Mouse (Mus musculus): ENCODE measurements around the gene Trpv2. TPM values are rescaled to one million over a fixed set of nuclear protein-coding genes. Genes with fewer than 3 reads are reported as not detected.

The Trpv2 gene
- polyA plus RNA-seq, 1 experiment: 4.1 TPM

- Histone ChIP-seq H3K36me3 (ENCODE audit: control insufficient read depth, insufficient read depth, low read length) (no peaks in the 10 kb centered on the region), H3K27ac (ENCODE audit: insufficient read depth, low read depth, low read length) (no peak overlapping the region), H3K4me3 (ENCODE audit: insufficient read depth, low read depth, low read length) (no peak overlapping the region), H3K4me1 (ENCODE audit: control insufficient read depth, insufficient read depth, low read length) (peaks cover 5% of the 10 kb centered on the region; the same call in 1 of the 2 replicates), H3K27me3 (replicated peaks; ENCODE audit: control insufficient read depth, insufficient read depth, low read length) (no peaks in the 10 kb centered on the region)
- DNase-seq: no peak
- 41% methylated on average over 2 of the region's 2 CpGs for WGBS
- TF ChIP-seq CTCF (conservative IDR thresholded peaks at IDR 0.05; ENCODE audit: insufficient read depth, insufficient read length, low read depth, low read length): no peak
- no peak for TF ChIP-seq POLR2A (IDR thresholded peaks at IDR 0.05; ENCODE audit: low read depth, low read length)
These were observed 33.3 kb upstream of the Trpv2 start for GRCm38 (mm10) chr11:62540969-62541368.

DNA sequence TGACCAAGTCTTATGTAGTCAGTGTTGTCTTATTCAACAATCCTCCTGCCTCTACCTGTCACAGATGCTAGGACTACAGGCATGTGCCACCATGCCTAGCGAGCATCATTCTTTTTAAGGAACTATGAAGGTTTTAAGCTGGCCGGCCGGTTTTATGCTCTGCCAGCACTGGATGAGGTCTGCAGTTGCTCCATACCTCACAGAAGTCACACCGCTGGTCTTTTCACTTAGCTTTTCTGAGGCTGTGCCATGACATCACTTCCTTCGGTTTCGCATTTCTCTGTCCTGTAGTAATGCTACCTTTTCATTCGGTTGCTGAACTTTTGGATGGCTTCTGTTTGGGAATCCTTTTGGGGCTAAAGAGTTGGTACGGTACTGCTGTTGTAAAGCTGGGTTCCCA is 32.7 kb upstream of the Trpv2 start:
- Histone ChIP-seq H3K27me3 (replicated peaks; ENCODE audit: control insufficient read depth, insufficient read depth, low read length) (no peaks in the 10 kb centered on the region), H3K4me3 (ENCODE audit: insufficient read depth, low read depth, low read length) (no peak overlapping the region), H3K27ac (ENCODE audit: insufficient read depth, low read depth, low read length) (no peak overlapping the region), H3K36me3 (ENCODE audit: control insufficient read depth, insufficient read depth, low read length) (no peaks in the 10 kb centered on the region), H3K4me1 (ENCODE audit: control insufficient read depth, insufficient read depth, low read length) (peaks cover 5% of the 10 kb centered on the region; the same call in 1 of the 2 replicates)
- WGBS: 81% methylated on average over 8 of the region's 8 CpGs
- DNase-seq: no peak
- no peak for TF ChIP-seq CTCF (conservative IDR thresholded peaks at IDR 0.05; ENCODE audit: insufficient read depth, insufficient read length, low read depth, low read length)
- TF ChIP-seq POLR2A (IDR thresholded peaks at IDR 0.05; ENCODE audit: low read depth, low read length): no peak

DNA sequence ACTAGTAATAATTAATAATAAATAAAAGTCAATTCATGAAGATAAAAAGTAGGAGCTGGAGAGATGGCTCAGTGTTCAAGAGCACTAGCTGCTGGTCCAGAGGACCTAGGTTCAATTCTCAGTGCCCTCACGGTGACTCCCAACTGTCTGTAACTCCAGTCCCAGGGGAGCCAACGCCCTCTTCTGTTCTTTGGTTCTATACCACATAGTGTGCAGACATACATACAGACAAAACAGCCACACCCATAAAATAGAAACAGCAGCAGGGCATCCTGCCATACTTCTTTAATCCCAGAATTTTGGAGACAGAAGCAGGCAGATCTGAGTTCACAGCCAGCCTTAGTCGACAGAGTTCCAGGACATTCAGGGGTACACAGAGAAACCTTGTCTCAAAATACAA is 30.3 kb upstream of the Trpv2 start:
- H3K4me1 ChIP-seq (ENCODE audit: control insufficient read depth, insufficient read depth, low read length): peaks cover 3% of the 10 kb centered on the region; the same call in 1 of the 2 replicates
- WGBS: 92% methylated on average over 3 of the region's 3 CpGs
- no peak for DNase-seq
- TF ChIP-seq POLR2A (IDR thresholded peaks at IDR 0.05; ENCODE audit: low read depth, low read length) (no peak), CTCF (conservative IDR thresholded peaks at IDR 0.05; ENCODE audit: insufficient read depth, insufficient read length, low read depth, low read length) (no peak)
- no peaks in the 10 kb centered on the region for H3K36me3 ChIP-seq (ENCODE audit: control insufficient read depth, insufficient read depth, low read length)
- no peak overlapping the region for H3K4me3 ChIP-seq (ENCODE audit: insufficient read depth, low read depth, low read length)
- no peak overlapping the region for H3K27ac ChIP-seq (ENCODE audit: insufficient read depth, low read depth, low read length)
- no peaks in the 10 kb centered on the region for H3K27me3 ChIP-seq (replicated peaks; ENCODE audit: control insufficient read depth, insufficient read depth, low read length)

DNA sequence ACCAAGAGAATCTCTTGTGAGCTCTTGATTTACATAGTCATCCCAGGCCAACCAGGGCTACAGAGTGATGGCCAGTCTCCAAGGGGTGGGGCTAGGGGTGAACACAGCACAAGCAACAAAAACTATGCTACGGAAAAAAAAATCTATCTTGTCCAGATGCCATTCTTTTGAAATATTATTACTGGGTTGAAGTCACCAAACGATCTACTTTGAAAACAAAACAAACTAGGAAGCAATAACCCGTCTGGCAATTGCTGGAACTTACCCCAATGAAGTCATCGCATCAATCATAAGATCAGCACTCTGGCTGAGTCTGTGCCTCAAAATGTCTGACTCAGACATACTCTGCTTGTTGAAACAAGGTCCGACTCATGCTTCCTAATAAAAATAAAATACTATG is 24.5 kb upstream of the Trpv2 start:
- Histone ChIP-seq H3K4me1 (ENCODE audit: control insufficient read depth, insufficient read depth, low read length) (peaks cover 10% of the 10 kb centered on the region; the same call in 1 of the 2 replicates), H3K36me3 (ENCODE audit: control insufficient read depth, insufficient read depth, low read length) (peaks cover 12% of the 10 kb centered on the region), H3K4me3 (ENCODE audit: insufficient read depth, low read depth, low read length) (peak overlapping the region; percentile 22; the same call in 1 of the 2 replicates), H3K27ac (ENCODE audit: insufficient read depth, low read depth, low read length) (peak overlapping the region; percentile 98), H3K27me3 (replicated peaks; ENCODE audit: control insufficient read depth, insufficient read depth, low read length) (no peaks in the 10 kb centered on the region)
- 1% methylated on average over 5 of the region's 5 CpGs for WGBS
- DNase-seq: peak; percentile 90
- TF ChIP-seq CTCF (conservative IDR thresholded peaks at IDR 0.05; ENCODE audit: insufficient read depth, insufficient read length, low read depth, low read length) (no peak), POLR2A (IDR thresholded peaks at IDR 0.05; ENCODE audit: low read depth, low read length) (no peak)

- WGBS: 0% methylated on average over 11 of the region's 11 CpGs
- DNase-seq: peak; percentile 74
These were observed 24.0 kb upstream of the Trpv2 start for GRCm38 (mm10) chr11:62550227-62550685.

DNA sequence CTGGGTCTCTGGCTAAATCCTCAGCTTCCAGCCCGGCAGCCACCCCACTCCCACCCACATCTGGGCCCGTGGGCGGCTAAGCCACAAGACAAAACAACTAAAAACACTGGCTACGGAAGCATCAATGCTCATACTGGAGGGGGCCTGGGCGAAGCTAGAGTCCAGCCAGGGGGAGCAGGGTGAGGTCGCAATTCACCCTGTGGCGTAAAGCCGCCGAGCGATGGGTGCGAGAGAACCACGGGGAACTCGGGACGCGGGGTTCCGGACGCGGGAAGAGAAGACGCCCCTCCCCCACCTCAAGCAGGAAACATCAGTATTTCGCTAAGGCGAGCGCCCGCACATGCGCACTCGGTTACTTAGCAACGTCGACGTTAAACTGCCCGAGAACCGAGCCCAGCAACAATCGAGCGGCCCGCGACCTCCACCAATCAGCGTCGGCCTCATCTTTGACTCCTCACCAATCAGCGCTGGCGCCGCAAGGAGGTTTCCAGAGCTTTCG is 23.5 kb upstream of the Trpv2 start, which contains the start of gene Ubb:
Gene Ubb (plus strand): TSS at position 445 of the 499 bp plus-strand sequence.
- TF ChIP-seq POLR2A (IDR thresholded peaks at IDR 0.05; ENCODE audit: low read depth, low read length) (peak; percentile 81), CTCF (conservative IDR thresholded peaks at IDR 0.05; ENCODE audit: insufficient read depth, insufficient read length, low read depth, low read length) (no peak)
- peak within 1 kb of the TSS; percentile 98 for H3K27ac ChIP-seq (ENCODE audit: insufficient read depth, low read depth, low read length)
- peaks cover 12% of the 10 kb centered on the region for H3K36me3 ChIP-seq (ENCODE audit: control insufficient read depth, insufficient read depth, low read length)
- under 1% methylated on average over 40 of the region's 40 CpGs for WGBS
- peaks cover 18% of the 10 kb centered on the region; the same call in 1 of the 2 replicates for H3K4me1 ChIP-seq (ENCODE audit: control insufficient read depth, insufficient read depth, low read length)
- peak within 1 kb of the TSS; percentile 90 for H3K4me3 ChIP-seq (ENCODE audit: insufficient read depth, low read depth, low read length)
- peak; percentile 100 for DNase-seq
- H3K27me3 ChIP-seq (replicated peaks; ENCODE audit: control insufficient read depth, insufficient read depth, low read length): no peaks in the 10 kb centered on the region

More at GRCm38 (mm10) chr11:62550227-62550685, 24.0 kb upstream of the Trpv2 start:
- Histone ChIP-seq H3K4me1 (ENCODE audit: control insufficient read depth, insufficient read depth, low read length) (peaks cover 15% of the 10 kb centered on the region; the same call in 1 of the 2 replicates), H3K27me3 (replicated peaks; ENCODE audit: control insufficient read depth, insufficient read depth, low read length) (no peaks in the 10 kb centered on the region), H3K27ac (ENCODE audit: insufficient read depth, low read depth, low read length) (peak overlapping the region; percentile 98), H3K4me3 (ENCODE audit: insufficient read depth, low read depth, low read length) (peak overlapping the region; percentile 90), H3K36me3 (ENCODE audit: control insufficient read depth, insufficient read depth, low read length) (peaks cover 12% of the 10 kb centered on the region)
- TF ChIP-seq CTCF (conservative IDR thresholded peaks at IDR 0.05; ENCODE audit: insufficient read depth, insufficient read length, low read depth, low read length) (no peak), POLR2A (IDR thresholded peaks at IDR 0.05; ENCODE audit: low read depth, low read length) (no peak)

DNA sequence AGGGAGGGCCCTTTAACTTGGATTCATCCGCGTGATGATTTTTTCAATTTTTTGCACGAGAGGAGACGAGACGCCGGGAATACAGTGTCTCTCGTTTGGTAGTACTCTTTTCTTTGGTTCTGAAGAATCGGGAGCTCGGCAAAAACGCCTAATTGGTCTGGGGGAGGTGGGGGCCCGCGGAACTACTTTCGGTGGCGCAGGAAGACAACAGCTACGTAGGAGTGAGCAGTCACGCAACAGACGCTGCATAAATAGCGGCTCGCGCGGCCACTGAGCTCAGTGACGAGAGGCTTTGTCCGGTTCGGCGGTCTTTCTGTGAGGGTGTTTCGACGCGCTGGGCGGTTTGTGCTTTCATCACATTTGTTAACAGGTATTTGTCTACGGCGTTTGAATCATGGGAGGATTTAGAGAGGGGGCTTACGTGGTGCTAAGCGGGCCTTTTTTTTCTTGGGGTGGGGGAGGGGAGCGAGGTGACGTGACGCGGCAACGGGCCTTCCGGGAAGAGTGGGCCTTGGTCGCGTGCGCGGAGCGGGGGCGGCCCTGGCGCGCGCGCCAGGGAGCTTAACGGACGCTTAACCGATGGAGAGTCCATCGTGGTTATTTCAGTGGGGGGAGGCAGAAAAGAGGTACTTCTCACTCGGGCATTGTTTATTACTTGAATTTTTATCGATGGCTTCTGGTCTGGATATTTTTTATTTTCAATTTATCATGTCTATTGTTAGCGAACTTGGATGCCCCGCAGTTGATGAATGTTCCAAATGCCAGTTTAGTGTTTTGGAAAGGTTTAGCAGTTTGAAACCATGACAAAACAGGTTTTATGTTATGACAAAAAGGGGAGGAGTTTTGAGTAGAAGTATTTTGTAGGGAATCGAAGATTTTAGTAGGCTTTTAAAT is 22.8 kb upstream of the Trpv2 start:
- H3K4me1 ChIP-seq (ENCODE audit: control insufficient read depth, insufficient read depth, low read length): peaks cover 19% of the 10 kb centered on the region; the same call in 1 of the 2 replicates
- H3K27ac ChIP-seq (ENCODE audit: insufficient read depth, low read depth, low read length): peak overlapping the region; percentile 94
- H3K4me3 ChIP-seq (ENCODE audit: insufficient read depth, low read depth, low read length): peak overlapping the region; percentile 63
- no peaks in the 10 kb centered on the region for H3K27me3 ChIP-seq (replicated peaks; ENCODE audit: control insufficient read depth, insufficient read depth, low read length)
- H3K36me3 ChIP-seq (ENCODE audit: control insufficient read depth, insufficient read depth, low read length): peaks cover 12% of the 10 kb centered on the region
- no peak for TF ChIP-seq CTCF (conservative IDR thresholded peaks at IDR 0.05; ENCODE audit: insufficient read depth, insufficient read length, low read depth, low read length)
- TF ChIP-seq POLR2A (IDR thresholded peaks at IDR 0.05; ENCODE audit: low read depth, low read length): peak; percentile 99
- DNase-seq: peak; percentile 93
- WGBS: under 1% methylated on average over 58 of the region's 58 CpGs
